Mouse (Mus musculus) embryonic fibroblast, embryonic 13.5 days (primary cell): ENCODE data around the gene Nf1. TPM values are rescaled to one million over a fixed set of nuclear protein-coding genes. Genes with fewer than 3 reads are reported as not detected.
A peak's percentile ranks its signal among the peaks of the same experiment; 100 is the strongest.

Source experiments
- H3K27ac ChIP-seq: 2 replicates; pipeline ENCODE4 v1.5.1; 2012; ENCODE audit warnings: low read length, control low read depth, inconsistent platforms; ENCODE audit not compliant: insufficient read depth
- H3K4me1 ChIP-seq: 2 replicates; pipeline ENCODE4 v1.6.1; 2011; ENCODE audit warnings: low read length; ENCODE audit not compliant: control insufficient read depth, insufficient read depth
- H3K4me3 ChIP-seq: 2 replicates; pipeline ENCODE4 v1.5.1; 2011; ENCODE audit warnings: mild to moderate bottlenecking, control low read depth, low read length; ENCODE audit not compliant: insufficient read depth
- CTCF ChIP-seq: IDR thresholded peaks from 2 replicates; pipeline ENCODE4 v1.5.1; 2011; ENCODE audit warnings: mild to moderate bottlenecking, control low read depth, low read length, moderate library complexity, borderline replicate concordance; ENCODE audit not compliant: insufficient read depth
- POLR2A ChIP-seq: IDR thresholded peaks from 2 replicates; pipeline ENCODE4 v1.6.1; 2011; ENCODE audit warnings: low read depth, mild to moderate bottlenecking, control low read depth, low read length, moderate library complexity
- polyA plus RNA-seq: library from polyadenylated mRNA; stranded (reverse); fragments of >200 nt; gene quantifications from 2 replicates; pipeline ENCODE4 v1.2.4, GENCODE M21; 2011; ENCODE audit warnings: low read depth; ENCODE audit not compliant: missing spikeins, insufficient read length

Nf1 gene
- polyA plus RNA-seq, 1 experiment, result 65.2 TPM

DNA sequence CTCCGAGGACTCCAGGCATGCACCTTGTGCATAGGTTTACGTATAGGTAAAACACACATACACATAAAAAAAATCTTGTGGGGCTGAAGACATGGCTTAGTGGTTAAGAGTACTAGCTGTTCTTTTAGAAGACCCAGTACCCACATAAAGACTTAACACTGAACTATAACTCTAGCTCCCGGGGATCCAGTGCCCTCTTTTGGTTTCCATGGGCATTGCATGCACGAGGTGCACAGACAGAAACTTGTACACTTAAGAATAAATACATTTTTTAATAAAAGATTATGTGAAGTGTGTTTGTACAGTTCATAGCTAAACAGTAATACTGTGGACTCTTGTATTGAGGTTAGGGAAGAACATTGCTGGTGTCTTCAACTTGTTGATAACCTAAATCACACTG lies 33.5 kb downstream of the Nf1 start:
- Histone ChIP-seq H3K27ac (no peak overlapping the region), H3K4me1 (no peaks in the 10 kb centered on the region), H3K4me3 (no peak overlapping the region)
- TF ChIP-seq CTCF (no peak), POLR2A (no peak)

DNA sequence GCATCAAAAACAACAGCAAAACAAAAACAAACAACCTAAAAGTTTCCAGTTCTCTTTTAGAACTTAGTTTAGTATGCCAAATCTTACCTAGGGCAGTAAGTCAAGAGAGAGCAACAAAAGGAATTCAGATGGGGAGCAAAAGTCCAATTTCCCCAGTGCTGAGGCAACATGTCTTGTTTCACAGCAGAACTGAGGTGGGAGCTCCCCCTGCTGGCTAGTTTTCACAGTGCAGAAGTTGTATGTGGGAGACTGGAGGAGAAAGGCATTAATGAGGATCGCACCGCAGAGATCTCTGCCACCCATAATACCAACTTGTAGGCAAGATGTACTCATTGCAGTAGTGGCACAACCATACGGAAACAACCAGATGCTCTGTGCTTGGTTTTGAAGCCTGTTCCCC lies 58.8 kb downstream of the Nf1 start:
- TF ChIP-seq POLR2A (no peak), CTCF (peak; percentile 63)

DNA sequence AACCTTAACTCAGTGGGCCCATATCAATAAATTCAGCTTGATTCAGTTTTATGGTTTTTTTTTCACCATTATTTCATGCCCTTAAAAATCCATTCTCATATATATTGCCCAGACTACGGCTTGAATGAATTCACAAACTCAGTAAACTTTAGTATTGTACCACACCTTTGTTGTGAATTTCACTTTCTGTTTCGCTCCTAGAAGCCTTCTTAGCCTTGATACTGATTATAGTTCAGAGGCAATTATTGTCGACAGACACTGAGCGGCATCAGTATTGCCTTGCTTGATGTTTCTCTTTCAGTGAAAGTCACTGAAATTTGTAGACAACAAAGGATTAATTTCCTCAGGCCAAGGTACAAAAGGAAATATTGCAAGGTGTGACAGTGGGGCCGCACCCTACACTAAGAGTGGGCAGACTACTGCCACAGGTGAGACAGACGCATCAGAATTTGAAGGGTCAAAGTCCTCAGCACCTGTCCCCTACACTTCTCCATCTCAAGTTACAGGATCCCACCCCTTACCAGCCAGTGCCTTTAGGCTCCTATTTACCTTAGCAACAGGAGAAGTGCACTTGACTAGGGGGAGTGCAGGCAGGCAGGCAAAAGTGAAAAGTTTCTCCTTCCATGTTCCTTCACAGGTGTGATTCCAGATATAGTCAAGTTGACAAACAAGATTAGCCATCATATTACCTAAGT lies 64.3 kb downstream of the Nf1 start:
- Histone ChIP-seq H3K4me3 (no peak overlapping the region), H3K27ac (no peak overlapping the region), H3K4me1 (no peaks in the 10 kb centered on the region)
- TF ChIP-seq POLR2A (no peak), CTCF (no peak)

More for the DNA sequence above, 58.8 kb downstream of the Nf1 start:
- H3K4me3 ChIP-seq, result no peak overlapping the region
- no peaks in the 10 kb centered on the region for H3K4me1 ChIP-seq
- no peak overlapping the region for H3K27ac ChIP-seq

DNA sequence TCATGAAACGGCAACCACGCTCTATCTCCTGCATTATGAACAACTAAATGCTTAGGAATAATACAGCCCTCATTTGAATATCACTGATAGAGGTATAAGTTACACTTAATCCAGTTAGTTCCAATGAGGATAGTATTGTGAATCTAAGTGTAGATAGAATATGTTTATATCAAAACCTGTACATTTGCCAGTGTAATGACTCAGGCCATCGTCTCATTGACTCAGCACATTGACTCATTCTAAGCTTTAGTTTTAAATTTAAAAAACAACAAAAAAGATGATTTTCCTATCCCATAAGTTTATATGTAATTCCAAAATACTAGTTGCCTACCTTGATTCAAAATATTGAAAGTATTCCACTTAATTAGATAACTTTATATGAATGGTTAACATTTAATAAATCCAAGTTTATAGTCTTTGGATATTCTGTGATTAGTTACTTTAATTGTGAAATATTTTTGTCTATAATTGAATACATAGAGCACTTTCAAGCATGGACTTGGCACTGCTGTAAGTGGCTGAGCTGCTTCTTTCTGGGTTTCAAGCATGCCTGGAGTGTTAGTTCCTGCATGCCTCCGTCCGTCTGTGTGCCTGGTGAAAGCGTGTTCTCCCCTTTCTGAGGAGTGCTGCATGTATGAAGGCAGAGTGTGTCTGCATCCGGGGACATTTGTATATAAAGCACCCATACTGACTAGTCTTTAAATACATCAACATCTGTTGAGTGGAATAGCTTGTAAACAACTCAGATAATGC lies 74.4 kb downstream of the Nf1 start:
- TF ChIP-seq POLR2A, result no peak
- no peak for TF ChIP-seq CTCF
- no peak overlapping the region for H3K4me3 ChIP-seq
- H3K4me1 ChIP-seq, result peaks cover 7% of the 10 kb centered on the region
- peak overlapping the region; percentile 82 for H3K27ac ChIP-seq

DNA sequence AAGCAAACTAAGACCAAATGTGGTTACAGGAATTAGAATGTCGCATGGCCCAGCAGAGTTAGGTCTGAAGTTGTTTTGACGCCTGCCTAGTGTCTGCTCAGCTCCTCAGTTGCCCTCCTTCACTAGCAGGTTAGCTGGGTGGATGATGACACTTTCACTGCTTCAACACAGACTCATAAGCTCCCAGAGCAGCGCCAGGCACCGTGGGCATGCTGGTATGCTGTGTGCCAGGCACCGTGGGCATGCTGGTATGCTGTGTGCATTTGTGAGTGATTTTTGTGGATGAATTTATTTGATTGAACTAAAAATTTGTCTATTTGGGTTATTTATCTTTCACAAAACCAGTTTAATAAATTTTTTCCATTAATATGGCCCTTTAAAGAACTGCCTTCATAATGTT lies 83.0 kb downstream of the Nf1 start:
- Histone ChIP-seq H3K4me3 (no peak overlapping the region), H3K27ac (no peak overlapping the region), H3K4me1 (no peaks in the 10 kb centered on the region)
- no peak for TF ChIP-seq POLR2A
- no peak for TF ChIP-seq CTCF

DNA sequence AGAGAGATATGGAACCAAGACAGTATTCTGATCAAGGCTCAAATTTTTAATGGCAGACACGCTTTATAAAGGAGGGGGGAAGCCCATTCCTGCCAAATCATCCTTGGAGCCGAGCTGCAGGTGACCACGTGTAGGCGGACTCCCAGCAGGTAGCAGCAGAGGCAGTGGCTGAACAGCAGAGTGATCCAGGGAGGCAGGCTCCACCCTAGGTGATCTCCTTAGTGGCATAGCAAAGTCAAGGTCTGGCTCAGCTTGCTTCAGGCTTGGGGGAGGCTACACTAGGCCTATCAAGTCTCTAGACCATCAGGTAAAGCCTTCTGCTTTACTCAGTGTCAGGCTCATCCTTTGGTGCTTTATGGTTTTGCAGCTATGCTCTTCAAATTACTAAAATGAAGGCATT lies 87.1 kb downstream of the Nf1 start:
- TF ChIP-seq CTCF (no peak), POLR2A (no peak)
- Histone ChIP-seq H3K4me1 (no peaks in the 10 kb centered on the region), H3K27ac (no peak overlapping the region), H3K4me3 (no peak overlapping the region)

DNA sequence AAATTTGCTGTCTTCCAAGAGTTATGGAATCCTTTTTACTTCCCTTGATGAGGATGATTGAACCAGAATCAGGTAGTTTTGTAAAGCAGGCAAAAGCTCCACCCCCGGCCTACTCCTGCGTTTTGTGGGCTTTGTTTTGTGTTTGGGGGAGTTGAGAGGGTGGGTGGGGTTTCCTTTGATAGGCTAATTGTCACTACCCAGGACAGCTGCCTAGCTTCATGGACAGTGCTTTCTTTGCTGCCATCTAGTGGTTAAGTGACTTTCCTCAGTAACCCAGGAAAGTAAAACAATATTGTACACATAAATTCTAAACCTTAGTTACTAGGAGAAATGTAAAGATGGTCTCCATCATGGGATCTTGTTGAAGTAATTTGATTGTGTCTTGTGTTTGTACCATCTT lies 88.1 kb downstream of the Nf1 start:
- H3K4me3 ChIP-seq, result no peak overlapping the region
- H3K4me1 ChIP-seq, result no peaks in the 10 kb centered on the region
- no peak overlapping the region for H3K27ac ChIP-seq
- no peak for TF ChIP-seq CTCF
- TF ChIP-seq POLR2A, result no peak

DNA sequence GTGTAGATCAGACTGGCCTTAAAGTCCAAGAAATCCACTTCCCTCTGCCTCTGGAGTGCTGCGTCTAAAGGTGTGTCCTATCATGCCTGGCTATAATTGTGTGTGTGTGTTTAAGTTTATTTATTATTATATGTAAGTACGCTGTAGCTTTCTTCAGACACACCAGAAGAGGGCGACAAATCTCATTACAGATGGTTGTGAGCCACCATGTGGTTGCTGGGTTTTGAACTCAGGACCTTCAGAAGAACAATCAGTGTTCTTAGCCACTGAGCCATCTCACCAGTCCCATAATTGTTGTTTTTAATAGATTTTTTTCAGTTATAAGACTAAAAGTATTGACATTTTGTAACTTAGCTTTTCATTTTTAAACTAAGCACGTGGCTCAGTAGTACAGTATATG lies 95.8 kb downstream of the Nf1 start:
- no peak overlapping the region for H3K27ac ChIP-seq
- no peaks in the 10 kb centered on the region for H3K4me1 ChIP-seq
- TF ChIP-seq POLR2A, result no peak
- no peak for TF ChIP-seq CTCF
- H3K4me3 ChIP-seq, result no peak overlapping the region

DNA sequence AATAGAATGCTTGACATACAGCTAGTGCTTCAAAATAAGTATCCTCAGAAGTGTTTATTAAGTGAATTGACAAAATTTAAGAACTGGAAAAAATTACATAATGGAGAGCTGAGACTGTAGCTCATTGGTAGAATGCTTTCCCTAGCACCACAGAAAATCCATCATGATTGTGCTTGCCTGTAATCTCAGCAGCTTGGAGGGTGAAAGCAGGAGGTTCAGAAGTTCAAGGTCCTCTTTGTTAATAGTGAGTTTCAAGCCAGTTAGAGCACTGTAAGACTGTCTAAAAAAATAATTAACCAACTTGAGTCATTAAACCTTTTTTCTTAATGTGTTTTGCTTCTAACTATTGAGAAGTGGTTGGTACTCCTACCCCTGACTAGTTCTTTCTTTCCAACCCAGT lies 108.9 kb downstream of the Nf1 start:
- no peaks in the 10 kb centered on the region for H3K4me1 ChIP-seq
- no peak overlapping the region for H3K4me3 ChIP-seq
- H3K27ac ChIP-seq, result no peak overlapping the region
- TF ChIP-seq POLR2A (no peak), CTCF (no peak)

DNA sequence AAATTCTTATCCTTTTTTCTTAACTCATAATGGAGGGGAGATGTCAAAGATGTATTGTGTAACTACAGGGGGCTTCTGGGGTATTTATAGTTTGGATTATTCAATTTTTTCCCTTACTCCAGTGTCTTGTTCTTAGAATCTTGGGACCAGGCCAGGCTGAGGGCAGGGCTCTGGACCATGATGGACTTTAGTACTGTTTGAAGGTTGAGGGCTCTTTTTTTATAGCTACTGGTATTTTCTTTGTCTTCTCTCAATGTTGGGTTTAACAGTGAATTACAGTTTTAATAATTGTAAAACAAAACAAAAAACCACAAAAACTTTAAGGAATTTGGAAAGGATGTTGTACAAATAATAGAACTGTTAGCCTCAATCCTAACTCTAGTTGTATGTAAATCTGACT lies 113.5 kb downstream of the Nf1 start:
- Histone ChIP-seq H3K4me1 (no peaks in the 10 kb centered on the region; the same call in 1 of the 2 replicates), H3K4me3 (no peak overlapping the region), H3K27ac (no peak overlapping the region)
- TF ChIP-seq POLR2A (no peak), CTCF (no peak)
